18 mouse cellular contexts compared by ENCODE assay signal in the genomic region with DNA sequence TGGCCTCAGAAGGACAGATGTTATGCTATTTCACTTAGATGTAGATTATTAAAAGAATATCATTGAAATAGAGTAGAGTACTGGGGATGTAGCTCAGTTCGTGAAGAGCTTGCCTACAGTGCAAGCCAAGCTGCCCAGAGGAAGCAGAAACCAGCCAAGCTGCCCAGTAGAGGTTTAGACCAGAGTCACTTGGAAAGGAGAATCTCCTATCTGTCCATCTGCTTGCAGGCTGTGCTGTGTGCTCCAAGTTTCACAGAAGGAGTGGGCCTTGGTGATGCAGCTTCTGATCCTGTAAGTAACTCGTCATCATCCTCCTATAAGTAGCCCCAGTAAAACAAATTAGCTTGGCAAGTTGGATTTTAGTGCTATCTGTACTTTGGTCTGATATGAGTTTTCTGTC. TPM values are rescaled to one million over a fixed set of nuclear protein-coding genes. Genes with fewer than 3 reads are reported as not detected.
DNase-seq lines count a peak whose midpoint lies in the region; ATAC-seq and TF ChIP-seq lines count a peak whose summit lies in the region.
"Had no signal": no experiment of that assay in that cellular context is flagged by ENCODE, and none has a peak within 500 bp of the region (broad histone marks: within the 10 kb centered on the region; RNA-seq: fewer than 3 reads in every experiment).

No protein-coding gene starts in this region.

- 76% methylated on average over 2 of the region's 2 CpGs for WGBS in thymus, adult 2 months
- 71% methylated on average over 2 of the region's 2 CpGs for WGBS in hindbrain, embryonic 16.5 days

- no peak for TF ChIP-seq POLR2A in thymus, adult 2 months (IDR thresholded peaks at IDR 0.05; ENCODE audit: control insufficient read depth, extremely low read depth, insufficient read depth, low read length, poor library complexity)

- H3K4me3 ChIP-seq in thymus, adult 2 months (ENCODE audit: control insufficient read depth, insufficient read depth, low read length): no peak overlapping the region
- no peak overlapping the region for H3K4me3 ChIP-seq in hindbrain, embryonic 16.5 days (ENCODE audit: low read length)
- H3K4me3 ChIP-seq: embryonic facial prominence, embryonic 12.5 days; forebrain, embryonic 15.5 days; heart, adult 2 months; heart, embryonic 12.5 days; hindbrain, embryonic 15.5 days had no signal

- no peak overlapping the region for H3K27ac ChIP-seq in thymus, adult 2 months (ENCODE audit: control insufficient read depth, insufficient read depth, low read length)
- no peak overlapping the region for H3K27ac ChIP-seq in hindbrain, embryonic 16.5 days (ENCODE audit: low read depth, low read length)
- H3K27ac ChIP-seq: embryonic facial prominence, embryonic 12.5 days; forebrain, embryonic 15.5 days; heart, adult 2 months; hindbrain, embryonic 15.5 days had no signal

- no peak overlapping the region for H3K9ac ChIP-seq in hindbrain, embryonic 16.5 days (ENCODE audit: low read depth, low read length)
- H3K9ac ChIP-seq: embryonic facial prominence, embryonic 12.5 days; forebrain, embryonic 15.5 days; heart, embryonic 12.5 days; hindbrain, embryonic 15.5 days had no signal

- ATAC-seq in hindbrain, embryonic 16.5 days: no peak
- ATAC-seq: forebrain, embryonic 15.5 days; inflammation-experienced regulatory T-cells, adult 6 months had no signal

- peak; percentile 55 for DNase-seq in cerebellum, adult 11 months
- peak; percentile 62 to 81 for DNase-seq in cerebellum, adult 18-20 months
- DNase-seq in cerebellum, adult 9-11 months: peak; percentile 81
- peak; percentile 61 for DNase-seq in cerebellum, postnatal 36 days
- DNase-seq in thymus, adult 2 months: no peak
- DNase-seq in urinary bladder, postnatal 4 days (ENCODE audit: low spot score in 2 of 2): no peak
- DNase-seq: adrenal gland, adult 2 months; adrenal gland, postnatal 25 days; gastrocnemius, postnatal 14 days; heart, adult 2 months; kidney, adult 11 months; kidney, adult 9 months had no signal

- H3K4me2 ChIP-seq in hindbrain, embryonic 16.5 days (ENCODE audit: low read length): no peak overlapping the region
- H3K4me2 ChIP-seq: embryonic facial prominence, embryonic 12.5 days; forebrain, embryonic 15.5 days; heart, embryonic 12.5 days; hindbrain, embryonic 15.5 days had no signal

- TF ChIP-seq CTCF in thymus, adult 2 months (IDR thresholded peaks at IDR 0.05; ENCODE audit: borderline replicate concordance, control insufficient read depth, extremely low read depth, insufficient read depth, low read length, poor library complexity): no peak

- no peaks in the 10 kb centered on the region for H3K36me3 ChIP-seq in thymus, adult 2 months (ENCODE audit: control insufficient read depth, insufficient read depth, low read length)
- H3K36me3 ChIP-seq in hindbrain, embryonic 16.5 days (ENCODE audit: control insufficient read depth, insufficient read depth, low read length): no peaks in the 10 kb centered on the region
- H3K36me3 ChIP-seq: embryonic facial prominence, embryonic 12.5 days; forebrain, embryonic 15.5 days; heart, embryonic 12.5 days; hindbrain, embryonic 15.5 days had no signal

- no peaks in the 10 kb centered on the region for H3K9me3 ChIP-seq in hindbrain, embryonic 16.5 days (ENCODE audit: control insufficient read depth, low read length)
- H3K9me3 ChIP-seq: embryonic facial prominence, embryonic 12.5 days; forebrain, embryonic 15.5 days; heart, embryonic 12.5 days; hindbrain, embryonic 15.5 days had no signal

- no peaks in the 10 kb centered on the region for H3K27me3 ChIP-seq in thymus, adult 2 months (ENCODE audit: control insufficient read depth, insufficient read depth, low read length)
- H3K27me3 ChIP-seq in hindbrain, embryonic 16.5 days (replicated peaks; ENCODE audit: control insufficient read depth, insufficient read depth, low read length): no peaks in the 10 kb centered on the region
- H3K27me3 ChIP-seq: embryonic facial prominence, embryonic 12.5 days; forebrain, embryonic 15.5 days; heart, embryonic 12.5 days; hindbrain, embryonic 15.5 days had no signal

- no peaks in the 10 kb centered on the region for H3K4me1 ChIP-seq in thymus, adult 2 months (replicated peaks; ENCODE audit: control insufficient read depth, insufficient read depth, low read length)
- H3K4me1 ChIP-seq in hindbrain, embryonic 16.5 days (ENCODE audit: control insufficient read depth, insufficient read depth, low read depth, low read length): peaks cover 6% of the 10 kb centered on the region; the same call in 1 of the 2 replicates
- H3K4me1 ChIP-seq: embryonic facial prominence, embryonic 12.5 days; heart, embryonic 12.5 days had no signal

RNA-seq across cellular contexts. Expression of a gene that starts 17.8 kb away (rescaled TPM):
- 3.3 and 4.6 TPM in 2 replicates for polyA plus RNA-seq in thymus, adult 2 months (2012; rRNA removed)
- polyA plus RNA-seq in hindbrain, embryonic 16.5 days (2015; fragmentation: Nextera tagmentation; extraction: Ambion mirVana): 309 and 355 TPM in 2 replicates

Comparison
In these comparisons a context has a peak if more than half of its experiments do, and no peak if none do; other contexts are left out.
1. DNase-seq: peak in cerebellum, adult 11 months (single experiment), cerebellum, adult 18-20 months (2 of 2), cerebellum, adult 9-11 months (single experiment) and cerebellum, postnatal 36 days (2 of 2); none in thymus, adult 2 months (single experiment) and urinary bladder, postnatal 4 days (0 of 2).
2. RNA of a gene that starts 17.8 kb away (polyA plus RNA-seq): 309 to 355 TPM in hindbrain, embryonic 16.5 days; 3.3 to 4.6 TPM in thymus, adult 2 months; every median in the first group is over 10 times any median in the second.